Mouse (Mus musculus) olfactory bulb, adult 2 months (tissue): ENCODE data around the gene Cherp. TPM values are rescaled to one million over a fixed set of nuclear protein-coding genes. Genes with fewer than 3 reads are reported as not detected.

Experiments used
- H3K27ac ChIP-seq: fragments of 200-500 bp; 2 replicates; pipeline ENCODE4 v1.5.1; 2012; ENCODE audit warnings: low read depth, low read length; ENCODE audit not compliant: insufficient read depth
- H3K4me1 ChIP-seq: fragments of 200-500 bp; 2 replicates; pipeline ENCODE4 v1.6.1; 2012; ENCODE audit warnings: low read length; ENCODE audit not compliant: control insufficient read depth, insufficient read depth
- H3K4me3 ChIP-seq: fragments of 200-500 bp; 2 replicates; pipeline ENCODE4 v1.5.1; 2012; ENCODE audit warnings: mild to moderate bottlenecking, low read depth, low read length, moderate library complexity; ENCODE audit not compliant: insufficient read depth
- CTCF ChIP-seq: fragments of 200-500 bp; IDR thresholded peaks from 2 replicates; pipeline ENCODE4 v1.5.1; 2012; ENCODE audit warnings: low read depth, mild to moderate bottlenecking, low read length, moderate library complexity; ENCODE audit not compliant: insufficient read depth
- POLR2A ChIP-seq: fragments of 200-500 bp; IDR thresholded peaks from 2 replicates; pipeline ENCODE4 v1.6.1; 2012; ENCODE audit warnings: mild to moderate bottlenecking, low read depth, low read length, moderate library complexity; ENCODE audit not compliant: insufficient read depth
- WGBS: fragments of 180-500 bp; shearing (Covaris S2); methylation state at CpG from one replicate; pipeline ENCODE4 v1.1.7; 2018; 5-methylcytosine and 5-hydroxymethylcytosine counted together
- polyA plus RNA-seq: library from polyadenylated mRNA; stranded (reverse); fragments of >200 nt; gene quantifications from 2 replicates; pipeline ENCODE4 v1.2.4, GENCODE M21; 2012; ENCODE audit warnings: low replicate concordance; ENCODE audit not compliant: missing spikeins, insufficient read depth, insufficient read length

Cherp gene
- polyA plus RNA-seq, 1 experiment, result not detected

DNA sequence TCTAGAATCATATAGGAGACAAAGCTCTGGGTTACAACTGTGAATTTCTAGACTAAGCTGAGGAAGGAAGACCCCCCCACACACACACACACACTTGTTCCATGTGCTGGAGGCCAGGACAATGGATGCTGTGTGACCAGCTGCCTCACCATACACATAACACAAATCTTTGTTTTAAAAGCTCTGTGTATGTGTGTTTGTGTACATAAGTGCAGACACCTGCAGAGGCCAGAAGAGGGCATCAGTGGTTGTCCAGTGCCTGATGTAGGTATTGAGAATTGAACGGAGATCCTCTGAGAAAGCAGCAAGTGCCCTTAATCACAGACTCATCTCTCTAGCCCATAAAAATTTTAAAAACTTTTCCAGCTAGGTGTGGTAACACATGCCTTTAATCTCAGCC lies 52.1 kb downstream of the Cherp start:
- WGBS, result 42% methylated on average over 1 of the region's 1 CpGs
- TF ChIP-seq CTCF (no peak), POLR2A (no peak)
- no peak overlapping the region for H3K4me3 ChIP-seq
- H3K27ac ChIP-seq, result no peak overlapping the region
- H3K4me1 ChIP-seq, result peaks cover 13% of the 10 kb centered on the region

DNA sequence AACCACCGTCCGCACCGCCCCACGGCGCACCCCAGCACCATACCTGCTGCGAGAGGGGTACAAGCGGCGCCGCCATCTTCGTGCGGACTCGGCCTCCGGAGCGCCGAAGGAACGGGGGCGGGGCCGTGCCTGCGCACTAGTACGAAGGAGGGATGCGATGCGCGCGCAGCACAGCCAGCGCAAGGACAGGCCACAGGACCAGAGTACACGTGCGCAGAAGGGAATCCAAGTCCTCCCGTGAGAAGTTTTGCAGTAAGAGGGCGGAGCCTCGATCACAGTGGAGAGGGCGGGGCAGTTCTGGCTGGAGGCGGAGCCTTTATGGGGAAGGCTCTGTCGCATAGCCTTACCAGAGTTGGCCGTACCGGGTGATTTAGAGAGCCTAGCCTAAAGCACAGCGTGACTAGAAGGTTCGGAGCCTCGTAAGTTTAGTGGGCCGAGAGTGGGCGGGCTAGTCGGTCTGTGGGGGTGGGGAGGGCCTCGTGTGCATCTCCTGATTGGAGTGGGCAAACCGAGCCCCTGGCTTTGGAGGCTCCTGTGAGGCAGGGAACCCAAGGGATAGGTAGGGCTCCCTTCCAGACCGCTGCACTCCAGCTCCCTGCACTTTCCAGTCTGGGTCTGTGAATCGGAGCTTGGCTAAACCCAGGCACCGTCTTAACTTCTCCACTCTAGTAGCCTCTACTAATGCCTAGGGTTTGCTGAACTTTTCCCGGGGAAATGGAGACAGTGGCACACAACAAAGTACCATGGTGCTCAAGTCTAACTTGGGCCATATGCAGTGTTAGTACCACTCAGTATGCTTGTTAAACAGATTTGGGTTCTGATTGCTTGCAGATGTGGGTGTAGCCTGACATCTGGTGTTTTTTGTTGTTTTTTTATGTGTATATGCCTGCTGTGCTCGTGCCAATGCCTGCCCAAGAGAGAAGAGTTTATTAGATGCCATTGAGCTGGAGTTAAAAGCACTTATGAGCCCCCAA lies 53.4 kb downstream of the Cherp start, which contains the start of gene Eps15l1:
Eps15l1 (minus strand) TSS at position 99 of the 974 bp plus-strand sequence.
- peak within 1 kb of the TSS; percentile 78 for H3K27ac ChIP-seq
- under 1% methylated on average over 48 of the region's 48 CpGs for WGBS
- H3K4me1 ChIP-seq, result peaks cover 21% of the 10 kb centered on the region
- TF ChIP-seq POLR2A (peak; percentile 88), CTCF (no peak)
- H3K4me3 ChIP-seq, result peak within 1 kb of the TSS; percentile 88

DNA sequence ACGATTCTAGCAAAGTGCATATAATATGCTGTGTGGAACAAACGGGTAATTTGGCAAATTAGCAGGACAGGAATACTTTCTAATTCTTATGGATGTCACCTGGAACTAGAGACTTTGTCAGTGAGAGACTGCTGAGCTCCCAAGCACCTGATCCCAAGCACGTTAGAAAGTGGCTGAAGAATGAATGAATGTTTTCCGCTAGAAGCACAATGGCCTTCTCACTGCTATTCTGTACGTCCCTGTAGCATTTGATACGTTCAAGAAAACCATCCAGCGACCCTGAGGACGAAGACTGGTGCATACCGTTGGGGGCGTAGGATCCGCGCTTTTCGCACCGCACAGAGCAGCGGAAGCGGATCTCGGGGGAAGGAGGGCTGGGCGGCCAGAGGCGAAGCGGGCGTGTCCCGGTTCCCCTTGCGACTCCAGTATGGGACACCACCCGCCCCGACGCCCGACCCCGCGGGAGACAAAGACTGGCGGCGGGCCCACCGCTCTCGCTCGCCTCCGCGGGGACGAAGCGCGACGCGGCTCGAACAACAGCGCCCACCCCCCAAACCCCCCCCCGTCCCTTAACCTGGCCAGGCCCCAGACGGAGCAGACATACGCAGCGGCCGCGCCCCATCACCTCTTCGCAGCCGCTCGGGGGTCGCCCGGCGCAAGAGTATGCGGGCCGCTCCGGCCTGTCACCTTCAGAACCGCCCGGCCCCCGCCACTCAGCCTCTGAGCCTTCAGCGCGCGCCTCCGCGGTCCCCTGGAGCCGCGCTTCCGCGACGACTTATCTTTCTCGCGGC lies 54.3 kb downstream of the Cherp start:
- TF ChIP-seq CTCF, result no peak
- TF ChIP-seq POLR2A, result no peak
- WGBS, result under 1% methylated on average over 71 of the region's 73 CpGs
- H3K4me3 ChIP-seq, result peak overlapping the region; percentile 88
- peak overlapping the region; percentile 78 for H3K27ac ChIP-seq
- peaks cover 25% of the 10 kb centered on the region for H3K4me1 ChIP-seq

DNA sequence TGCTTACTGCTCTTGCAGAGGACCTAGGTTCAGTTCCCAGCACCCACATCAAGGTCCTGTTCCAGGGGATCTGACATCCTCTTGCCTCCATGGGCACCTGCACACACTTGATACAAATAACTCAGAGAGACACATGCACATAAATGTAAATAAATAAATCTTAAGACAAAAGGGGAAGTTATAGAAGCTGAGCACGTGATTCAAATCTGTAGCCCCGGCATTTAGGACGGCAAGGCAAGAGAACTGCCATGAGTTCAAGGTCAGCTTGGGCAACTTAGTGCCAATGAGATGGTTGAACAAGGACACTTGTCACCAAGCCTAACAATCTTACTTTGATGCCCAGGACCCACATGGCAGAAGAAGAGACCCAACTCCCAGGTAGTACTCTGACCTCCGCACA lies 57.0 kb downstream of the Cherp start:
- no peak overlapping the region for H3K27ac ChIP-seq
- no peak for TF ChIP-seq CTCF
- no peak for TF ChIP-seq POLR2A
- WGBS, result 92% methylated on average over 4 of the region's 4 CpGs

DNA sequence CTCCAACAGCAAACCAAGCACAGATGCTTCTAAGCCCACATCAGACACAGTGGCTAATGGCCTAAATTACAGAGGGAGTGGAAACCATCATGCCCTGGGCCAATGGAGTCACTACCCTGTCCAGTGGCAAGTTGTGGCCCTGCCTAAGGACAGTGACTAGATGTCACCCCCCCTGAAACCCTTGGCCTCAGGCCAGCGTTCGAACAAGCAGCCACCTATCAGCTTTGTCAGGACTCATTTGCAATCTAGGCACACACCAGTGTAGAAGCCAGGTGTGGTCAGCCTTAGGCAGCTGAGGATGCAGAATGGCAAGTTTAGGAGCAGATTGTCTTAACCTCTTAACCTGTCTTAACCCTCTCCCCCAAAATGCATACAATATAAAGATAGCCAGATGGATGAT lies 59.8 kb downstream of the Cherp start:
- no peak overlapping the region for H3K4me3 ChIP-seq
- H3K4me1 ChIP-seq, result peaks cover 51% of the 10 kb centered on the region
- WGBS, result 58% methylated on average over 2 of the region's 2 CpGs
- TF ChIP-seq CTCF, result no peak
- no peak for TF ChIP-seq POLR2A
- no peak overlapping the region for H3K27ac ChIP-seq

More for the DNA sequence above, 57.0 kb downstream of the Cherp start:
- H3K4me1 ChIP-seq, result peaks cover 38% of the 10 kb centered on the region
- no peak overlapping the region for H3K4me3 ChIP-seq

DNA sequence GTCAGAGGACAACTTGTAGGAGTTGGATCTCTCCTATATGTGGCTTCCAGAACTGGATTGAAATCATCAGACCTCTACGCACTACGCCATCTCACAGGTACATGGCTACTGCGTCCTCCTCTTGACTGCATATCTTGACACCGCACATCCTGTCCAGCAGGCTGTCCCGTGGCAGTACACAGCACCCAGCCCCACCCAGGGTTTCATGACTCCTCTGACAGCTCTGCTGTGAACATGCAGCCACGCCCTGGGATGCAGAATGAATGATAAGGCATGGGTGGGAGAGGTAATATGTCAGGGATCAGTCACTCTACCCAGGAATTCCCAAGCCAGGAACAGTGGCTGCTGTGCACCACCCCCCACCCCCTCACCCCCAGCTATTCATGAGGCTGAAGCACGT lies 61.2 kb downstream of the Cherp start:
- Histone ChIP-seq H3K4me1 (peaks cover 49% of the 10 kb centered on the region), H3K4me3 (no peak overlapping the region), H3K27ac (no peak overlapping the region)
- no peak for TF ChIP-seq POLR2A
- TF ChIP-seq CTCF, result no peak
- WGBS, result 85% methylated on average over 7 of the region's 7 CpGs

Other genes starting within 250 kb of the Cherp start
- not detected in 2 replicates for gene Ap1m1, start 235.2 kb downstream of the Cherp start, polyA plus RNA-seq
- 407 TPM in 1 of 2 replicates, not detected in the other for gene Gm10282, start 170.0 kb downstream of the Cherp start, polyA plus RNA-seq
- gene Klf2, start 156.2 kb downstream of the Cherp start, polyA plus RNA-seq, result not detected in 2 replicates
- gene Eps15l1, start 53.8 kb downstream of the Cherp start, polyA plus RNA-seq, result 130 and 148 TPM in 2 replicates
- gene Calr3, start 31.4 kb downstream of the Cherp start, polyA plus RNA-seq, result not detected in 2 replicates
- not detected in 2 replicates for gene 1700030K09Rik, start 31.3 kb downstream of the Cherp start, polyA plus RNA-seq
- gene Slc35e1, start 17.4 kb upstream of the Cherp start, polyA plus RNA-seq, result not detected in 2 replicates
- not detected in 2 replicates for gene Med26, start 73.0 kb upstream of the Cherp start, polyA plus RNA-seq
- gene Smim7, start 95.9 kb upstream of the Cherp start, polyA plus RNA-seq, result not detected in 2 replicates
- gene Tmem38a, start 96.8 kb upstream of the Cherp start, polyA plus RNA-seq, result not detected in 2 replicates
- not detected in 2 replicates for gene Nwd1, start 171.5 kb upstream of the Cherp start, polyA plus RNA-seq
- 224 TPM in 1 of 2 replicates, not detected in the other for gene Sin3b, start 248.1 kb upstream of the Cherp start, polyA plus RNA-seq